Mouse (Mus musculus) C2C12 (cell line): ENCODE measurements around the gene Rhbdl1. TPM values are rescaled to one million over a fixed set of nuclear protein-coding genes. Genes with fewer than 3 reads are reported as not detected.
A peak's percentile ranks its signal among the peaks of the same experiment; 100 is the strongest.

Experiments
- H3K27me3 ChIP-seq: one replicate; pipeline ENCODE4 v1.6.1; 2011; ENCODE audit not compliant: control insufficient read depth, insufficient read depth, insufficient read length
- H3K36me3 ChIP-seq: one replicate; pipeline ENCODE4 v1.6.1; 2011; ENCODE audit not compliant: control insufficient read depth, insufficient read depth
- H3K4me3 ChIP-seq: one replicate; pipeline ENCODE4 v1.5.1; 2011; ENCODE audit warnings: mild to moderate bottlenecking, control low read depth; ENCODE audit not compliant: poor library complexity, insufficient read depth, severe bottlenecking
- H3K79me2 ChIP-seq: one replicate; pipeline ENCODE4 v1.6.1; 2011; ENCODE audit not compliant: control insufficient read depth, insufficient read depth
- H3K79me3 ChIP-seq: one replicate; pipeline ENCODE4 v1.6.1; 2011; ENCODE audit warnings: low read depth, control low read depth
- H3ac ChIP-seq: one replicate; pipeline ENCODE3; 2011; ENCODE audit warnings: low read depth; ENCODE audit not compliant: control insufficient read depth, insufficient read length
- CEBPB ChIP-seq: IDR thresholded peaks from one replicate; pipeline ENCODE4 v1.6.1; 2011; ENCODE audit warnings: low read depth, mild to moderate bottlenecking, control low read depth, moderate library complexity
- CTCF ChIP-seq: IDR thresholded peaks from one replicate; pipeline ENCODE4 v1.5.1; 2011; ENCODE audit not compliant: control insufficient read depth, insufficient read depth, insufficient read length
- FOSL1 ChIP-seq: IDR thresholded peaks from one replicate; pipeline ENCODE4 v1.8.0; 2011; ENCODE audit warnings: mild to moderate bottlenecking, low read length; ENCODE audit not compliant: poor library complexity, insufficient read depth, severe bottlenecking
- MAX ChIP-seq: IDR thresholded peaks from one replicate; pipeline ENCODE4 v1.6.1; 2011; ENCODE audit warnings: mild to moderate bottlenecking, control low read depth
- MYOD1 ChIP-seq: IDR thresholded peaks from one replicate; pipeline ENCODE4 v1.6.1; 2011; ENCODE audit warnings: low read depth; ENCODE audit not compliant: control insufficient read depth, insufficient read length
- MYOG ChIP-seq: IDR thresholded peaks from one replicate; pipeline ENCODE4 v1.6.1; 2011; ENCODE audit not compliant: control insufficient read depth, insufficient read length; ENCODE audit errors: extremely low read depth
- USF1 ChIP-seq: IDR thresholded peaks from one replicate; pipeline ENCODE4 v1.6.1; 2011; ENCODE audit warnings: low read depth, mild to moderate bottlenecking, control low read depth, moderate library complexity
- polyA plus RNA-seq: library from polyadenylated mRNA; unstranded; fragments of >200 nt; fragmentation: generic; extraction: Trizol; gene quantifications from one replicate; pipeline ENCODE4 v1.2.1, GENCODE M21; 2012; ENCODE audit warnings: missing spikeins

The Rhbdl1 gene
- polyA plus RNA-seq, 1 experiment, result 0.40 TPM

DNA sequence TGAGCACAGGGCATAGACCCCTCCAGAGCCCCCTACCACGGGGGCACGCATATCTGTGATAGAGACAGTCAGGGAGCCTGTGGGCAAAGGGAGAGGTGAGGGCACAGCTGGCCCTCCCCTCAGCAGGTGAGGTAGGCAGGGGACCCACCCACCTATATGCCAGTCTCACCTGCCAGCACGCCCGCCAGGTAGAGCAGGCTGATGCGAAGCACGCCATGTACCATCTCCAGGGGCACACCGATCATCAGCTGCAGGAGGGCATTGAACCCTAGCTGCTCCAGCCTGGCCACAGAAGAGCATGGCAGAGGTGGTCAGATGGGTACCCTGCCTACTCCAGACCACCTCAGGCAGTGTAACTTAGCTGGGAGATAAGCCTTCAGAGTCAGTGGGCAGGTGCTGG, 1.8 kb downstream of the Rhbdl1 start:
- no peaks in the 10 kb centered on the region for H3K27me3 ChIP-seq
- H3K79me3 ChIP-seq, result peaks cover 27% of the 10 kb centered on the region
- H3ac ChIP-seq, result no peak overlapping the region
- H3K4me3 ChIP-seq, result no peak overlapping the region
- peaks cover 47% of the 10 kb centered on the region for H3K79me2 ChIP-seq
- peaks cover 35% of the 10 kb centered on the region for H3K36me3 ChIP-seq
- no peak for TF ChIP-seq USF1
- no peak for TF ChIP-seq CEBPB
- TF ChIP-seq MYOG, result no peak
- TF ChIP-seq MYOD1, result no peak
- no peak for TF ChIP-seq FOSL1
- TF ChIP-seq CTCF, result no peak
- TF ChIP-seq MAX, result no peak

DNA sequence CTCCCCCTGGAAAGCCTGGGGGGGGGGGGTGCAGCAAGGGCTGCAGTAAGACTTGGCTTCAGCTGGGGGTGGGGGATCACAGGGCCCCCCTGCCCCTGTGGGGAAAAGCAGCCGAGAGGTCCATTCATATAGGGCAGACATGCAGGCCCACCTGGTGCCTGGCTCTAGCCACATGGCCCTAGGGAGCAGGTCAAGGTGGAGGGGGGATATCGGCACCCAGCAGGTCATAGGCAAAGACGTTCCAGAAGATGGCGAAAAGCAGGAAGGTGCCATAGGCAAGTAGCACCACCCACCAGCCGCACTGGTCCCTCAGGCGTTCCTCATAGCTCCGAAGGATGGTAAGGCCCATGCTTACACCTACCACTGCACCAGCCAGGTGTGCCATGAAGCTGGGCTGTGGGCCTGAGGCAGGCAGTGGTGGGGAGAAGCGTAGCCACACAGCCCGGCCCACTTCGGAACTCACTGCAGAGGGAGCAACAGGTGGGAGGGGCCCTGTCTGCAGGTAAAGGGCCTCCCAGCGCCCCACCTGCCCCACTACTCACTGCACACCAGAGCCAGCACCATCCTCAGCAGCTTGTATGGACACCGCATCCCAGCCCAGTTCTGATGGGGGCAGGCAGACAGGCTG, 2.4 kb downstream of the Rhbdl1 start:
- Histone ChIP-seq H3K79me2 (peaks cover 51% of the 10 kb centered on the region), H3ac (no peak overlapping the region), H3K27me3 (no peaks in the 10 kb centered on the region), H3K4me3 (peak overlapping the region; percentile 79), H3K79me3 (peaks cover 27% of the 10 kb centered on the region), H3K36me3 (peaks cover 39% of the 10 kb centered on the region)
- TF ChIP-seq MYOD1, result no peak
- no peak for TF ChIP-seq MYOG
- TF ChIP-seq FOSL1, result no peak
- TF ChIP-seq CTCF, result no peak
- TF ChIP-seq MAX, result no peak
- no peak for TF ChIP-seq USF1
- TF ChIP-seq CEBPB, result no peak

DNA sequence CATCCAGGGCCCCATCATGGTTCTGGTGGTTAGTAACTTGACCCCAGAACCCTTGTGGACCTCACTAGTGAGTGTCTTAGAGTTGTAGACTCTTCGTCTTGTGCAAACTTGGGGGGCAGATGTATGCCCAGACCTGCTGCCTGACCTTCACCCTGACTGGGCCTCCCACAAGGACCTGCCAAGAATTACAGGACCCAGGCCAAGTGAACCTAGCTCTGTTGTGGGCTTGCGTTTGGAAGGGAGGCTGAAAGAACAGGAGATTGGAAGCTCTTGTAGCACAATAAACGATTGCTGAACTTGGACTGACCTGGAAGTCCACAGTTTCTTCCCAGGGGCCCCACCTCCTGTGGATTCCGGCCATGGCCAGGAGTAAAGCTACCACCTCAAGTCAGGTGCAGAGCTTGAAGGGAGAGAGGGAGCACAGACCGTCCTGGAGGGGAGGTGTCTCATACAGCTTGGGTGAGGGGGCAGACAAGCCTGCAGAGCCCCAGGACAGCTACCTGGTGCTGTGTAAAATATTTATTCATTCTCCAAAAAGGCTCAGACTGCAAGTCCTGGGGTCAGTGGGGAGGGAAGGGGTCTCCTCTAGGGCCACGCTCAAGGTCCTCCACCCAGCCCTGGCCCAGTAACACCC, 3.0 kb downstream of the Rhbdl1 start:
- Histone ChIP-seq H3K36me3 (peaks cover 38% of the 10 kb centered on the region), H3ac (peak overlapping the region; percentile 55), H3K79me3 (peaks cover 27% of the 10 kb centered on the region), H3K79me2 (peaks cover 51% of the 10 kb centered on the region), H3K27me3 (no peaks in the 10 kb centered on the region), H3K4me3 (peak overlapping the region; percentile 79)
- no peak for TF ChIP-seq CTCF
- TF ChIP-seq USF1, result no peak
- TF ChIP-seq CEBPB, result no peak
- no peak for TF ChIP-seq MAX
- TF ChIP-seq FOSL1, result no peak
- no peak for TF ChIP-seq MYOG
- TF ChIP-seq MYOD1, result no peak

DNA sequence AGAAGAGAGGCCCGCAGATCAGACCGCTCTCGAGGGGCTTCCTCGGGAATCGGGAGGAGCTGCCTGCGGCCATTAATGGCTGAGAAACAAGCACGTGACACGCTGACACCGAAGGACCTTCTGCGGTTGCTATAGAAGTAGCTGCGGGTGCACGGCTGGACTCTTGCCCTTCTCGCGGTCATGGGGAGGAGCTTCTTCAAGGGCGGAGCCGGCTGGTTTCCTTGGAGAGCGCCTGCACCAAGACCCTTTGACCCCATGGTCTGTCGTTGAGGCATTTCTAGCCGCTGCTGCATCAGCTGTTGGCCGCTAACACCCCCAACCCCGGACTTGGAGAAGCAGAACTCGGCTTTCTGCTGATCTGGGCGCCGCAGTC, 3.8 kb downstream of the Rhbdl1 start, which contains the start of gene Stub1:
Gene Stub1, minus strand, starts transcription at position 114 of the 373 bp plus-strand sequence.
- peak within 1 kb of the TSS; percentile 79 for H3K4me3 ChIP-seq
- H3ac ChIP-seq, result peak within 1 kb of the TSS; percentile 75
- H3K79me3 ChIP-seq, result peaks cover 27% of the 10 kb centered on the region
- peaks cover 51% of the 10 kb centered on the region for H3K79me2 ChIP-seq
- TF ChIP-seq USF1, result peak; percentile 88
- TF ChIP-seq MYOG, result no peak
- peaks cover 33% of the 10 kb centered on the region for H3K36me3 ChIP-seq
- H3K27me3 ChIP-seq, result no peaks in the 10 kb centered on the region

DNA sequence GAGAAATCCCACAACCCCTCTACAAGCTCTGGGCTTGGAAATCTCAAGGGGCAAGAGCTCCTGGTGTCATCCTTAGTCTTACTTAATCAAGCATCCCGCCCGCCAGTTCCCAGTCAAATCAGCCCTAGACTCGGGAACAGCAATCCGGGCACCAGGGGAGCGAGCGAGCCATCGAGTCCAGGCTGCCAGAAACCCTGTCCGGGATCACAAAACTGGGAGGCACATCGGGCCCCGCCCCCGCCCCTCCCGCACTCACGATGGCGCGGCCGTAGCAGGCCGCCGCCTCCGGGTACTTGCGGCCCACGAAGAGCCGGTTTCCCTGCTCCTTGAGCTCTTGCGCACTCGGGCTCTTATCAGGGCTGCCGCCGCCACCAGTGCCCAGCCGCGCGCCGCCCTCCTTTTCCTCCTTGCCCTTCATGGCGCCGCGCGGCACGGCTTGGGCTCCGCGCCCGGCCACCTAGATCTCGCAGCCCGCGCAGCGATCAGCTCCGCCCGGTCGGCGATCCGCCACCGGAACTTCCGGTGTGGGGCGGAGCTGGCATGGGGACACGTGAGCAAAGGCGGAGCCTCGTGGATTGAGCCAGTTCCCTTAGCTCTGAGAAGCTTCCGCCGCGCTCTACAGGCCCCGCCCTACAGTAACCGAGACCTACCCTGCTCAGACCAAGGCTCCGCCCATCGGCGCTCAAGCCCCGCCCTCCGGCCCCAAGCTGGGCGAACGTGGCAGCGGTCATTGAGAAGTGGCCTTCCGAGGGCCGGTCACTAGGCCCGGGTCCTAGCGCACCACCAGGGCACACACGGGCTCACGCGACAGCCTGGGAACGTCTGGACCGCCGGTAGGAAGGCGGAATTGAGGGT, 4.4 kb downstream of the Rhbdl1 start:
- Histone ChIP-seq H3ac (peak overlapping the region; percentile 75), H3K27me3 (no peaks in the 10 kb centered on the region), H3K79me3 (peaks cover 27% of the 10 kb centered on the region), H3K4me3 (peak overlapping the region; percentile 79), H3K79me2 (peaks cover 51% of the 10 kb centered on the region), H3K36me3 (peaks cover 27% of the 10 kb centered on the region)
- TF ChIP-seq USF1, result peak; percentile 94
- TF ChIP-seq CTCF, result no peak
- TF ChIP-seq MYOG, result no peak
- no peak for TF ChIP-seq FOSL1
- TF ChIP-seq CEBPB, result no peak
- peak; percentile 44 for TF ChIP-seq MAX
